Mouse (Mus musculus) spleen, adult 2 months (tissue): ENCODE measurements around the gene Anapc7.

Source experiments
- CTCF ChIP-seq: fragments of 200-500 bp; IDR thresholded peaks from 2 replicates; pipeline ENCODE4 v1.5.1; 2011; ENCODE audit warnings: mild to moderate bottlenecking, inconsistent platforms; ENCODE audit not compliant: insufficient read depth, insufficient read length, insufficient replicate concordance; ENCODE audit errors: extremely low read depth
- POLR2A ChIP-seq: fragments of 200-500 bp; IDR thresholded peaks from 2 replicates; pipeline ENCODE4 v1.6.1; 2011; ENCODE audit warnings: low read depth, low read length, inconsistent platforms

GRCm38 (mm10) chr5:122414351-122414750 is 7.1 kb upstream of the Anapc7 start:
- TF ChIP-seq CTCF, result no peak
- TF ChIP-seq POLR2A, result no peak
